Mouse (Mus musculus) bone marrow macrophage, adult 2 months (primary cell): ENCODE results near the gene Emsy.

Source experiments
- CTCF ChIP-seq: IDR thresholded peaks from 2 replicates; pipeline ENCODE4 v1.5.1; 2012; ENCODE audit warnings: low read depth, mild to moderate bottlenecking, low read length, moderate library complexity
- POLR2A ChIP-seq: IDR thresholded peaks from 2 replicates; pipeline ENCODE4 v1.6.1; 2012; ENCODE audit warnings: mild to moderate bottlenecking, low read depth, low read length, borderline replicate concordance

DNA sequence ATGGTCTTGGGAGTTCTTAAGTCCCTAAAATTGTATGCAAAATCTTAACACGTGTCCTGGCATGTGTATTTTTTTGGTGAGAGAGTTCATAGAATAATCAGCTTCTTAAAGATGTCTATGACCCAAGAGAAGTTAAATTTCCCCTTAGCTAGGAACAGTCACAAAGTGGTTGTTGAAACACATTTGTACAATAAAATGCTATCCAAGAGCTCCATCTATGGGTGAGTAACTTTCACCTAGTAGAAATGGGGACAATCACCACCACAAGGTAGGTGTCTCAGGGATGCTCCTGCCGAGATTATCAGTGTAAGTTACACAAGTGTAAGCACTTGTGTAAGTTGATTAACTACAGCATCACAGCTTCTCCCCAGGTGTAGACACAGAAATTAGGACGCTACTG, 67.6 kb downstream of the Emsy start:
- TF ChIP-seq POLR2A: no peak
- TF ChIP-seq CTCF: no peak
